In genomic region chr6:127181296-127181695, GRCm38 (mm10) we compare ENCODE assay signal across 10 mouse cellular contexts. TPM values are rescaled to one million over a fixed set of nuclear protein-coding genes. Genes with fewer than 3 reads are reported as not detected.
DNase-seq lines count a peak whose midpoint lies in the region; ATAC-seq lines count a peak whose summit lies in the region.
"Had no signal": no experiment of that assay in that cellular context is flagged by ENCODE, and none has a peak within 500 bp of the region (broad histone marks: within the 10 kb centered on the region; RNA-seq: fewer than 3 reads in every experiment).

No protein-coding gene starts in this region.

- H3K9me3 ChIP-seq in hindbrain, embryonic 15.5 days = no peaks in the 10 kb centered on the region
- no peaks in the 10 kb centered on the region for H3K9me3 ChIP-seq in hindbrain, embryonic 13.5 days
- H3K9me3 ChIP-seq: forebrain, embryonic 13.5 days had no signal

- 73% methylated on average over 12 of the region's 12 CpGs for WGBS in hindbrain, embryonic 15.5 days
- WGBS in hindbrain, embryonic 13.5 days = 77% methylated on average over 12 of the region's 12 CpGs

- H3K4me2 ChIP-seq in hindbrain, embryonic 15.5 days = no peak overlapping the region
- H3K4me2 ChIP-seq in hindbrain, embryonic 13.5 days = no peak overlapping the region
- H3K4me2 ChIP-seq: forebrain, embryonic 13.5 days had no signal

- peak; percentile 4 for DNase-seq in Muller cell, postnatal 12 days (ENCODE audit: inconsistent ontology term)
- peak; percentile 21 to 65 for DNase-seq in frontal cortex, adult 2 months (ENCODE audit: extremely low spot score in 1 of 2, low spot score in 1 of 2)
- peak; percentile 14 to 51 for DNase-seq in left cerebral cortex, adult 9 months (ENCODE audit: low spot score in 2 of 2)
- DNase-seq in embryo, embryonic 9.5 days (ENCODE audit: extremely low spot score) = no peak
- DNase-seq: thymus, adult 2 months had no signal

- no peak overlapping the region for H3K4me3 ChIP-seq in hindbrain, embryonic 15.5 days
- H3K4me3 ChIP-seq in hindbrain, embryonic 13.5 days = no peak overlapping the region
- H3K4me3 ChIP-seq: forebrain, embryonic 13.5 days had no signal

- H3K9ac ChIP-seq in hindbrain, embryonic 15.5 days = no peak overlapping the region
- H3K9ac ChIP-seq in hindbrain, embryonic 13.5 days = no peak overlapping the region
- H3K9ac ChIP-seq: forebrain, embryonic 13.5 days had no signal

- peak; percentile 79 for ATAC-seq in hindbrain, embryonic 15.5 days (ENCODE audit: low FRiP score, low read depth)
- ATAC-seq in hindbrain, embryonic 13.5 days (ENCODE audit: low FRiP score) = no peak
- ATAC-seq in granulocyte monocyte progenitor cell, adult 5-6 weeks (replicated peaks; ENCODE audit: poor library complexity, severe bottlenecking) = no peak
- no peak for ATAC-seq in monocyte, adult 5-6 weeks (replicated peaks; ENCODE audit: insufficient number of reproducible peaks, low FRiP score, low TSS enrichment, poor library complexity, severe bottlenecking)
- ATAC-seq: forebrain, embryonic 13.5 days had no signal

- no peak overlapping the region for H3K27ac ChIP-seq in hindbrain, embryonic 15.5 days (replicated peaks)
- H3K27ac ChIP-seq in hindbrain, embryonic 13.5 days = no peak overlapping the region
- H3K27ac ChIP-seq: forebrain, embryonic 13.5 days had no signal

- no peaks in the 10 kb centered on the region for H3K27me3 ChIP-seq in hindbrain, embryonic 15.5 days
- H3K27me3 ChIP-seq in hindbrain, embryonic 13.5 days = no peaks in the 10 kb centered on the region
- H3K27me3 ChIP-seq: forebrain, embryonic 13.5 days had no signal

- peaks cover 4% of the 10 kb centered on the region; the same call in 1 of the 2 replicates for H3K4me1 ChIP-seq in hindbrain, embryonic 15.5 days (replicated peaks)
- peaks cover 26% of the 10 kb centered on the region for H3K4me1 ChIP-seq in hindbrain, embryonic 13.5 days (replicated peaks)

- H3K36me3 ChIP-seq in hindbrain, embryonic 15.5 days = no peaks in the 10 kb centered on the region
- H3K36me3 ChIP-seq in hindbrain, embryonic 13.5 days = no peaks in the 10 kb centered on the region

RNA-seq across cellular contexts. Expression of gene Ccnd2, which starts 29.3 kb away (rescaled TPM):
- 288 and 507 TPM in 2 replicates for polyA plus RNA-seq in hindbrain, embryonic 15.5 days (2015; fragmentation: Nextera tagmentation; extraction: Ambion mirVana)
- polyA plus RNA-seq in hindbrain, embryonic 13.5 days (2015; fragmentation: Nextera tagmentation; extraction: Ambion mirVana) = 270 and 302 TPM in 2 replicates
- polyA plus RNA-seq in frontal cortex, adult 2 months (2012; rRNA removed) = 41.8 and 49.2 TPM in 2 replicates
- total RNA-seq in granulocyte monocyte progenitor cell, adult 5-6 weeks (2014; fragmentation: Nextera tagmentation) = 125 and 390 TPM in 2 replicates
- 51.6 and 54.8 TPM in 2 replicates for total RNA-seq in granulocyte monocyte progenitor cell, adult 5-6 weeks (2017)
- 30.4 to 97.0 TPM (median 61.4 TPM) in 3 replicates for total RNA-seq in monocyte, adult 5-6 weeks (2017)
